Mouse (Mus musculus) kidney, postnatal 0 days (tissue): ENCODE data around the gene Car14. TPM values are rescaled to one million over a fixed set of nuclear protein-coding genes. Genes with fewer than 3 reads are reported as not detected.
"Not testable (repeated sequence)": the region's sequence is repeated elsewhere in the genome, so short reads cannot be mapped to it uniquely, and the experiment has no call there.

Source experiments
- ATAC-seq: fragments of 200-750 bp; cut with Nextera tagmentation; replicated peaks from 2 replicates; pipeline ENCODE4 v1.8.0; 2017; ENCODE audit warnings: low read depth, moderate number of reproducible peaks, moderate TSS enrichment, moderate library complexity; ENCODE audit not compliant: low FRiP score
- DNase-seq: peaks from one replicate; pipeline ENCODE4 v3.0.0-alpha.2; 2016; ENCODE audit warnings: low spot score
- H3K27ac ChIP-seq: fragments of 300-500 bp; sonication (generic); 2 replicates; pipeline ENCODE4 v1.5.1; 2014; ENCODE audit warnings: mild to moderate bottlenecking
- H3K27me3 ChIP-seq: fragments of 300-500 bp; sonication (generic); 2 replicates; pipeline ENCODE4 v1.6.1; 2014; ENCODE audit warnings: low read length, mixed read lengths; ENCODE audit not compliant: insufficient read depth
- H3K36me3 ChIP-seq: fragments of 300-500 bp; sonication (generic); 2 replicates; pipeline ENCODE4 v1.6.1; 2014; ENCODE audit warnings: low read length, mixed read lengths; ENCODE audit not compliant: insufficient read depth
- H3K4me1 ChIP-seq: fragments of 300-500 bp; sonication (generic); replicated peaks from 2 replicates; pipeline ENCODE4 v1.6.1; 2014; ENCODE audit warnings: antibody characterized with exemption, low read length, mixed read lengths; ENCODE audit not compliant: insufficient read depth
- H3K4me2 ChIP-seq: fragments of 300-500 bp; sonication (generic); 2 replicates; pipeline ENCODE4 v1.6.1; 2014; ENCODE audit warnings: mild to moderate bottlenecking, low read length, moderate library complexity, mixed read lengths
- H3K4me3 ChIP-seq: fragments of 300-500 bp; sonication (generic); replicated peaks from 2 replicates; pipeline ENCODE4 v1.5.1; 2014; ENCODE audit warnings: low read depth, low read length
- H3K9ac ChIP-seq: fragments of 300-500 bp; sonication (generic); 2 replicates; pipeline ENCODE4 v1.6.1; 2014; ENCODE audit warnings: low read depth, low read length
- H3K9me3 ChIP-seq: fragments of 300-500 bp; sonication (generic); replicated peaks from 2 replicates; pipeline ENCODE4 v1.6.1; 2016; ENCODE audit warnings: low read length, inconsistent platforms, mixed read lengths
- CTCF ChIP-seq: IDR thresholded peaks from 2 replicates; pipeline ENCODE4 v1.5.1; 2016; ENCODE audit warnings: antibody characterized with exemption, low read depth, mild to moderate bottlenecking, moderate library complexity
- WGBS: fragments of 180-500 bp; shearing (Covaris S2); extraction: QIAGEN DNeasy Blood & Tissue Kit; methylation state at CpG from one replicate; pipeline ENCODE4 v1.1.7; 2014; 5-methylcytosine and 5-hydroxymethylcytosine counted together
- polyA plus RNA-seq: library from polyadenylated mRNA; unstranded; fragments of >200 nt; fragmentation: Nextera tagmentation; extraction: Ambion mirVana; gene quantifications from 2 replicates; pipeline ENCODE4 v1.2.1, GENCODE M21; 2015

Gene Car14
- 12.9 and 15.2 TPM in 2 replicates for polyA plus RNA-seq

- peak within 1 kb of the TSS; percentile 22 for H3K4me3 ChIP-seq
- peak within 1 kb of the TSS; percentile 27; the same call in 1 of the 2 replicates for H3K9ac ChIP-seq
- no peak for ATAC-seq
- peaks cover 13% of the 10 kb centered on the region for H3K4me1 ChIP-seq
- 1% methylated on average over 15 of the region's 15 CpGs for WGBS
- H3K27ac ChIP-seq: peak within 1 kb of the TSS; percentile 47; the same call in 1 of the 2 replicates
- H3K36me3 ChIP-seq: no peaks in the 10 kb centered on the region
- DNase-seq: peak; percentile 27
- TF ChIP-seq CTCF: no peak
- H3K9me3 ChIP-seq: no peaks in the 10 kb centered on the region
- peak within 1 kb of the TSS; percentile 57 for H3K4me2 ChIP-seq
- no peaks in the 10 kb centered on the region for H3K27me3 ChIP-seq
Observed at GRCm38 (mm10) chr3:95904568-95904967, at the start of gene Car14. Gene Car14, minus strand, starts transcription at chr3:95904691.

DNA sequence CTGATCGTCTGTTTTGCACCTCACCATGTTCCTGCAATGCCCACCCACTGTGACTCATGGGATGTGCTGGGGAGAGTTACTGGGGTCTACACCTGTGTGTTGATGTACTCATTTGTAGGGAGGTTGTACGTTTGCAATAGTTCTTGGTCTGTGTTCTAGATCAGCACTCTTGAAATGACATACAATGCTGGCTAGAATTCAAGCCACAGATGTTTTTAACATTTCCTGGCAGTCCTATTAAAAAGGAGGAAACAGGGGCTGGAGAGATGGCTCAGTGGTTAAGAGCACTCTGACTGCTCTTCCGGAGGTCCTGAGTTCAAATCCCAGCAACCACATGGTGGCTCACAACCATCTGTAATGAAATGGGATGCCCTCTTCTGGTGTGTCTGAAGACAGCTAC is 49.0 kb upstream of the Car14 start:
- DNase-seq (no peak), ATAC-seq (no peak)
- TF ChIP-seq CTCF: no peak
- Histone ChIP-seq H3K27ac (no peak overlapping the region), H3K9me3 (no peaks in the 10 kb centered on the region), H3K27me3 (no peaks in the 10 kb centered on the region), H3K4me1 (no peaks in the 10 kb centered on the region), H3K4me3 (no peak overlapping the region), H3K9ac (no peak overlapping the region), H3K36me3 (no peaks in the 10 kb centered on the region), H3K4me2 (no peak overlapping the region)
- 71% methylated on average over 3 of the region's 3 CpGs for WGBS

GRCm38 (mm10) chr3:95953023-95953422 is 48.5 kb upstream of the Car14 start:
- Histone ChIP-seq H3K27ac (no peak overlapping the region), H3K4me2 (no peak overlapping the region), H3K4me1 (no peaks in the 10 kb centered on the region), H3K4me3 (no peak overlapping the region), H3K36me3 (no peaks in the 10 kb centered on the region), H3K9ac (no peak overlapping the region), H3K9me3 (no peaks in the 10 kb centered on the region), H3K27me3 (no peaks in the 10 kb centered on the region)
- no peak for DNase-seq
- no peak for ATAC-seq
- no peak for TF ChIP-seq CTCF

- Histone ChIP-seq H3K4me3 (peak overlapping the region; percentile 45), H3K9ac (peak overlapping the region; percentile 46), H3K4me2 (peak overlapping the region; percentile 78), H3K27ac (peak overlapping the region; percentile 89)
- not testable (repeated sequence) for H3K36me3 ChIP-seq, H3K9me3 ChIP-seq, H3K27me3 ChIP-seq, H3K4me1 ChIP-seq, ATAC-seq, DNase-seq
- 79% methylated on average over 10 of the region's 12 CpGs for WGBS
Observed at GRCm38 (mm10) chr3:95951566-95951965, 47.1 kb upstream of the Car14 start.

DNA sequence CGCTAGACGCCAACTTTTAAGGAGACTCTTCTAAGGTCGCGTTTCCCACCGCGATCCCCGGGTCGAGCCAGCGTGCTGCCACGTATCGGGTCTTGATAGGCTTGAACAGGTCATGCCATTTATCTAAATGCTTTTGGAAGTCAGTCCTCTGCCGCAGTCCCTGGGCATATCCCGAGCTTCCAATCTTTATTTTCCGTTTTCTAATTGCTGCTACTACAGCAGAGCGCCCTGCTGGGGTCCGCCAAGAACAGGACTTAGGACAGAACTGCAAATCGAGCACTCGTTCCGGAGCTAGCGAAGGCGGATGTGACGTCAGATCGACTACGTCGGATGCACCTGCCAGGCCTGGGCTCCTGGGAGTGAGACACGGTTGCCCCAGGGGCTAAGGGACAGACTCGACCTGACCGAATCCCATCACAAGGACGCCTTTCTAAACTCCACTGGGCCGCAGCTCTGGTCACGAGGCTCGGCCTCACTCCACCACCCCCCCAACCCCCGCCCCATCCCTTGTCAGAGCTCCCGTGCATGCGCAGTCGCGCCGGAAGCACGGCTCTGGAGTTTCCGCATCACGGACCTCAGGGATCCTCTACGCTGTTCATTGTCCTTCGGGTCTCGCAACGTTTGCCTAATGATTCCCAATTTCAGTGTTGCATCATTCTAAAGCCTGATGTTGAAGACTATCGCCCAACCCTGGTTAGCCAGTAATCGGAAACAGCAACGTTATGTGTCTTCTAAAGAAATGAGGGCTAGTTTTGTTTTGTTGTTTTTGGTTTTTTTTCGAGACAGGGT is 46.5 kb upstream of the Car14 start:
- Histone ChIP-seq H3K27me3 (no peaks in the 10 kb centered on the region), H3K4me2 (peak overlapping the region; percentile 78), H3K4me3 (peak overlapping the region; percentile 45), H3K9me3 (no peaks in the 10 kb centered on the region), H3K27ac (peak overlapping the region; percentile 89), H3K4me1 (no peaks in the 10 kb centered on the region), H3K36me3 (peaks cover 6% of the 10 kb centered on the region; the same call in 1 of the 2 replicates), H3K9ac (peak overlapping the region; percentile 46)
- under 1% methylated on average over 49 of the region's 49 CpGs for WGBS
- DNase-seq: peak; percentile 92
- no peak for TF ChIP-seq CTCF
- peak; percentile 96 for ATAC-seq

GRCm38 (mm10) chr3:95948325-95948724 is 43.8 kb upstream of the Car14 start:
- Histone ChIP-seq H3K27ac (no peak overlapping the region), H3K4me3 (no peak overlapping the region), H3K36me3 (peaks cover 18% of the 10 kb centered on the region; the same call in 1 of the 2 replicates), H3K9me3 (no peaks in the 10 kb centered on the region), H3K4me1 (no peaks in the 10 kb centered on the region), H3K4me2 (no peak overlapping the region), H3K9ac (no peak overlapping the region), H3K27me3 (no peaks in the 10 kb centered on the region)
- DNase-seq (no peak), ATAC-seq (no peak)
- 86% methylated on average over 5 of the region's 5 CpGs for WGBS
- TF ChIP-seq CTCF: no peak
